11 mouse cellular contexts compared by ENCODE assay signal in genomic region chr10:53806697-53807096, GRCm38 (mm10). TPM values are rescaled to one million over a fixed set of nuclear protein-coding genes. Genes with fewer than 3 reads are reported as not detected.
DNase-seq lines count a peak whose midpoint lies in the region; ATAC-seq and TF ChIP-seq lines count a peak whose summit lies in the region.
"Had no signal": no experiment of that assay in that cellular context is flagged by ENCODE, and none has a peak within 500 bp of the region (broad histone marks: within the 10 kb centered on the region; RNA-seq: fewer than 3 reads in every experiment).

No protein-coding gene starts in this region.

- peak; percentile 30 to 41 for DNase-seq in cerebellum, postnatal 14 days
- DNase-seq in cerebellum, adult 9-11 months, result no peak
- peak; percentile 6 for DNase-seq in lung, adult 2 months
- DNase-seq in lung, adult 18-20 months, result no peak
- peak; percentile 4 for DNase-seq in WW6 (ENCODE audit: low read depth, low spot score)
- peak; percentile 17 for DNase-seq in splenic B cell, adult 2 months (ENCODE audit: low read depth, low spot score)
- DNase-seq in limb, embryonic 10.5 days (ENCODE audit: low spot score), result no peak
- DNase-seq: right cerebral cortex, postnatal 25 days had no signal

- H3K4me3 ChIP-seq in lung, adult 2 months (replicated peaks; ENCODE audit: extremely low read depth, low read depth, low read length), result no peak overlapping the region
- H3K4me3 ChIP-seq in forebrain, embryonic 16.5 days (replicated peaks; ENCODE audit: low read length), result no peak overlapping the region
- no peak overlapping the region for H3K4me3 ChIP-seq in limb, embryonic 10.5 days
- H3K4me3 ChIP-seq: erythroblast, embryonic 14.5 days had no signal

- H3K36me3 ChIP-seq in splenic B cell, adult 2 months (ENCODE audit: control insufficient read depth, insufficient read depth, low read length, poor library complexity, severe bottlenecking), result no peaks in the 10 kb centered on the region
- H3K36me3 ChIP-seq in forebrain, embryonic 16.5 days (ENCODE audit: control insufficient read depth, insufficient read depth), result no peaks in the 10 kb centered on the region
- H3K36me3 ChIP-seq in limb, embryonic 10.5 days, result no peaks in the 10 kb centered on the region

- H3K4me1 ChIP-seq in lung, adult 2 months (ENCODE audit: control insufficient read depth, insufficient read depth, low read length), result no peaks in the 10 kb centered on the region
- no peaks in the 10 kb centered on the region for H3K4me1 ChIP-seq in forebrain, embryonic 16.5 days (replicated peaks; ENCODE audit: control insufficient read depth, insufficient read depth, low read length)
- no peaks in the 10 kb centered on the region for H3K4me1 ChIP-seq in limb, embryonic 10.5 days

- peak; percentile 44 for TF ChIP-seq CTCF in lung, adult 2 months (IDR thresholded peaks at IDR 0.05; ENCODE audit: insufficient read depth, low read length)

- no peak overlapping the region for H3K4me2 ChIP-seq in forebrain, embryonic 16.5 days (ENCODE audit: low read length)

- no peak for ATAC-seq in forebrain, embryonic 16.5 days
- ATAC-seq: intestine, embryonic 16.5 days had no signal

- no peak overlapping the region for H3K9ac ChIP-seq in forebrain, embryonic 16.5 days (replicated peaks; ENCODE audit: low read depth, low read length)

- H3K27ac ChIP-seq in forebrain, embryonic 16.5 days (ENCODE audit: low read length), result no peak overlapping the region
- H3K27ac ChIP-seq in limb, embryonic 10.5 days, result no peak overlapping the region

- 50% methylated on average over 8 of the region's 8 CpGs for WGBS in lung, adult 2 months
- 71% methylated on average over 8 of the region's 8 CpGs for WGBS in forebrain, embryonic 16.5 days
- 66% methylated on average over 8 of the region's 8 CpGs for WGBS in limb, embryonic 10.5 days

- no peaks in the 10 kb centered on the region for H3K27me3 ChIP-seq in splenic B cell, adult 2 months (ENCODE audit: control insufficient read depth, insufficient read depth, low read length, poor library complexity, severe bottlenecking)
- no peaks in the 10 kb centered on the region for H3K27me3 ChIP-seq in forebrain, embryonic 16.5 days (replicated peaks; ENCODE audit: control insufficient read depth, insufficient read depth, low read length)
- no peaks in the 10 kb centered on the region for H3K27me3 ChIP-seq in limb, embryonic 10.5 days (ENCODE audit: low read depth, poor library complexity, severe bottlenecking)

- no peaks in the 10 kb centered on the region for H3K9me3 ChIP-seq in forebrain, embryonic 16.5 days (ENCODE audit: control insufficient read depth, low read length)
- no peaks in the 10 kb centered on the region for H3K9me3 ChIP-seq in limb, embryonic 10.5 days (replicated peaks)

- TF ChIP-seq POLR2A in lung, adult 2 months (IDR thresholded peaks at IDR 0.05; ENCODE audit: borderline replicate concordance, extremely low read depth, low read depth, low read length), result no peak

RNA-seq across cellular contexts. Expression of gene Fam184a, which starts 55.8 kb away (rescaled TPM):
- 2.8 and 4.1 TPM in 2 replicates for polyA plus RNA-seq in lung, adult 2 months (2012; rRNA removed)
- polyA plus RNA-seq in forebrain, embryonic 16.5 days (2015; fragmentation: Nextera tagmentation; extraction: Ambion mirVana), result 6.5 and 7.2 TPM in 2 replicates
- polyA plus RNA-seq in limb, embryonic 10.5 days (2016; fragmentation: Nextera tagmentation; extraction: Ambion mirVana), result 2.0 and 2.9 TPM in 2 replicates
- polyA plus RNA-seq: erythroblast, embryonic 14.5 days had no signal

Comparison
In these comparisons a context has a peak if more than half of its experiments do, and no peak if none do; other contexts are left out.
1. DNase-seq: peak in cerebellum, postnatal 14 days (2 of 2), lung, adult 2 months (single experiment), WW6 (single experiment) and splenic B cell, adult 2 months (single experiment); none in cerebellum, adult 9-11 months (single experiment), lung, adult 18-20 months (0 of 2) and limb, embryonic 10.5 days (single experiment).